Mouse (Mus musculus) layer of hippocampus, adult 8-10 months (tissue): ENCODE results near the gene Adprhl2. TPM values are rescaled to one million over a fixed set of nuclear protein-coding genes. Genes with fewer than 3 reads are reported as not detected.

Experiments
- DNase-seq, 2 experiments: peaks; one replicate each; pipeline ENCODE4 v3.0.0; 2022; ENCODE audit warnings: low spot score in 2 of 2
- total RNA-seq, 4 experiments: library from RNA; stranded (reverse); gene quantifications; 2 replicates each; pipeline ENCODE4 v1.2.4; 2022

Adprhl2 gene
- total RNA-seq, result 10 to 100 TPM; 29.3 to 31.6 (median 29.7) TPM

GRCm38 (mm10) chr4:126321111-126321853, at the start of gene Adprhl2:
Adprhl2 (minus strand) TSS chr4:126321703.
- DNase-seq, result peak; percentile 92 to 98

- DNase-seq, result no peak
These were observed 38.6 kb upstream of the Adprhl2 start for GRCm38 (mm10) chr4:126360069-126360468.

DNA sequence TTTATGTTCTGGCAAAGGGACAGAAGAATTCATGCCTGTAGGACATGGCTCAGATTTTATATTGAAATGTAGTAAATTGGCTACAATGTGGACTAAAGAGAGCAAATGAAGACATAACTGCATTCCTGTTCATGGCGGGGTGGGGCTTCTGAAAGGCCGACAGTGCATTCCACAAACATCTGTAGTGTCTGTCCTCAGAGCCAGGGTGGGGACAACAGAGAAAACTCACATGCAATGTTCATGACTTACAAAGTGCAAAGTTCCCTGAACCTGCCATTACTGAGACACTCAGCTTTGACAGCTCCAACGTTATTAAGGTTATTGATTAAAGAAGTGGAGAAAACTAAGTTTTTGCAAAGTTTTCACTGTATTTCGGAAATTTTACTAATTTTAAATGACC, 21.9 kb upstream of the Adprhl2 start:
- DNase-seq, result no peak

- DNase-seq, result no peak
These were observed 18.0 kb upstream of the Adprhl2 start for GRCm38 (mm10) chr4:126339461-126339860.

GRCm38 (mm10) chr4:126332358-126332757, 10.9 kb upstream of the Adprhl2 start:
- no peak for DNase-seq

- no peak for DNase-seq
These were observed 10.2 kb upstream of the Adprhl2 start for GRCm38 (mm10) chr4:126331751-126332150.

- DNase-seq, result no peak
These were observed 8.8 kb upstream of the Adprhl2 start for GRCm38 (mm10) chr4:126330295-126330694.

DNA sequence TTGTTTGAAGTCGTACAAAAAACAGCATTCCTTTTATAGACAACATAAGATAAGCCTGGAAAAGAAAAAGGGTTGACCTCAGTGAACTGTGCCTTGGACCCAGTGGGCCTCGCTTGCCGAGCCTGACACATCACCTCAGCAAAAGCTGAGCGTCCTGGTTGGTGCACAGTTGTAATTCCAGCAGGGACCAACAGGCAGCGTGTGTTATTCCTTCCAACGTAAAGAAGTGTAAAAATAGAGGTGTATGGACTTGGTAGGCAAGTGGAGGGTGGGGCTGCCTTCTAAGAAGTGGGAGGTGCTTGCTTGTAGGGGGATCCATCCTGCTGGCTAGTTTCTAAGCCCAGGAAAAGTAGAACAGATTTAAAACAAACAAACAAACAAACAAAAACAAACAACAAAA, 4.5 kb upstream of the Adprhl2 start:
- DNase-seq, result no peak

DNA sequence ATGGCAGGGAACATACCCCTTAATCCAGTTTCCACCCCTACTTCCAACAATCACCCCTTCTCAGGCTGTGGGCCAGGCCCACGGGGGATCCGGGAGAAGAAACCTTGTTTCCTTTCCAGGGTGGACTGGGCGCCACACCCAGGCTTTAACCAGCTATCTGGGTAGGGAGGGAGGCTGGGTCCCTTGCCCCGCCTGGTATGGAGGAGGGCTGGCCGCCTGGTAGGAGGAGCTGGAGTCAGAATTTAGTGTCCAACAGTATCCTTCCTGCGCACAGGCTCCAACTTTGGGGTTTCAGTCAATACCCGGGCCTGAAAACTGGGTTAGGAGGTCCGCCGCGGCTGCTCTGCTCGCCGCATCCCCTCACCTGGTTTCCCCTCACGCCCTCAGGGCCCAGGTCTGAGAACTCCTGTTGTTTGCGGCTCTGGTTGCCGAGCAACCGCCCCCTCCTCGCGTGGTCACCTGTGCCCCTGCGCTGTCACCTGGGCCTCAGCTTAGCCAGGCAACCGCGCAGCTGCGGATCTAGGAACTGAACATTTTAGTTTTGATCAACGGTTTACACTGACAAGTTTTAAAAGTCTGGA, 3.9 kb upstream of the Adprhl2 start, which contains the start of gene Tekt2:
Tekt2 (minus strand) TSS at position 408 of the 581 bp plus-strand sequence.
- no peak for DNase-seq

DNA sequence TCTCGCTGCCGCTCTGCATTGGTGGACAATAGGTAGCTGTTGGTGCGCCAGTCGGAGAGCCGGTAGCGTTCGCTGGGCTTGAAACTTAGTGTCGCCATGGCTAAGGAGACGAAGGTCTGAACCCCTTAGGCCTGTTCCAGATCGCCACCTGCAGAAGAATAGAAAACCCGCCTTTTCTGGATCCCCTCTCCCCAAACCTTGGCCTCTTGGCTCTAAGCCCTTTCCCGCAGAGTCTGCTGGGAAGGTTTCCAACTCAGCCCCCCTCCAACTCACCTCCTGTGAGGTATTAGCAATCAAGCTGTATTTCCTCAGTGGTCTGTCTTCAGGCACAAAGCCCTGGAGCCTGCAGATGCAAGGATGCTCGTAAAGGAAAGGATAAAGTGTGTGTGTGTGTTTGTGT, 3.4 kb upstream of the Adprhl2 start:
- DNase-seq, result no peak

DNA sequence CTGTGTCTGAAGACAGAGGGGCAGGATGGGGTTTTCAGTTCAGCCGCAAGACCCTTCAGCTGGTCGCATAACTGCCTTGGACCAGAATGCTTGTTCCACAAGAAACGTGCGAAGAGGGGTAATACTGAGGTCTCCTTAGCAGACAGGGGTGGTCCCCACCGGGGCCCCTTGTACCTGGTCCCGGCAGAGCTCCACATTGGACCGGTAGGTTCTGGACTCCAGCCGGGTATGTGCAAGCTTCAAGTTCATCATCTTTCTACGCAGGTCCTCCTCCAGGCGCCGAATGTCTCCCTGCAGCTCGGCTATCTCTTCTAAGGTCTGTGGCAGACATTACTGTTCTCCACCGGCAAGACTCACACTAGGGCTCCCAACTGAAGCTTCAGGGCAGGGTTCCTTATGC, 1.1 kb upstream of the Adprhl2 start:
- no peak for DNase-seq

- no peak for DNase-seq
These were observed 480 bp upstream of the Adprhl2 start for GRCm38 (mm10) chr4:126321854-126322511.

DNA sequence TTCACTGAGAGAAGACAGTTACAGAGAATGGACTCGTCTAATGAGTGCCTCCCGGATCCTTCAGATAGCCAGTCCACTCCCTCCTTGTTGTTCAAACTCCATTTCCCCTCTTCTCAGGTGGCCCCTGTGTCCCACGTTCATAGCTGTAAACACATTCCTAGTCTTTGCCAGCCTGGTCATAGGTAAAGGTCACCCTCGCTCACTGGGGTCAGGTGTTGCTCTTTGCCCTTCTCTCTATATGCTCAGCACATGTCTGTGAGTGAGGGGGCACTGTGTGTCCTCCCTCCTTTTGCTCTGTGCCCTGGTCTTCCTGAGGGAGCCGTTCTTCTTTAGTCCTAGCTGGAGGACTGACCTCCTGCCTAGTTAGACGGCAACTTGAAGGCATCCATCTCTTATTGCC, 1.7 kb downstream of the Adprhl2 start:
- DNase-seq, result no peak

DNA sequence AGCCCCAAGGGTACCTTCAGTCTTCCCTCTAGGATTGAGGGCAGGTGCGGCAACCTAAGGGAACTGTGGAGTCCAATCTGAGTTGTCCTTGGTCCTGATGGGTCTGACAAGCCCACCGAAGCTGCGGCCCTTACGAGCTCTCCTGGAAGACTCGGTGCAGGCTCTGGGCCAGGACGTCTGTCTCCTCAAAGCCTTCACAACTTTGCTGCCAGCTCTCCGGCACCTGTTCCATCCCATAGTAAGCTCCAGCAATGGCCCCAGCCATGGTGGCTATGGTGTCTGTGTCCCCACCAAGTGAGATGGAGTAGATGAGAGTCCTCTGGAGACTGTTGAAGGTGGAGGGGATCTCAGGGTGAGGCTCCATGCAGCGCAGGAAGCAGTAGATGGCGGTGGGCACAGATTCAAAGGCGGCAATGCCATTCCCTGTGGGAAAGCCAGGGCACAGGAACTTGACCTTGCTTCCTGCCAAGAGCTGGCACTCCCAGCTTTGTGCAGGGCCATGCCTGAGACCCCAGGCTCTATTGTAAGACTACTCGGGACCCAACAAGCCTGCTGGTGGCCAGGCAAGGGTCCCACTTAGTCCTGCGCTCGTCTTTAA, 5.0 kb downstream of the Adprhl2 start:
- no peak for DNase-seq

- no peak for DNase-seq
These were observed 5.6 kb downstream of the Adprhl2 start for GRCm38 (mm10) chr4:126315931-126316330.

GRCm38 (mm10) chr4:126314393-126314792, 7.1 kb downstream of the Adprhl2 start:
- DNase-seq, result no peak

DNA sequence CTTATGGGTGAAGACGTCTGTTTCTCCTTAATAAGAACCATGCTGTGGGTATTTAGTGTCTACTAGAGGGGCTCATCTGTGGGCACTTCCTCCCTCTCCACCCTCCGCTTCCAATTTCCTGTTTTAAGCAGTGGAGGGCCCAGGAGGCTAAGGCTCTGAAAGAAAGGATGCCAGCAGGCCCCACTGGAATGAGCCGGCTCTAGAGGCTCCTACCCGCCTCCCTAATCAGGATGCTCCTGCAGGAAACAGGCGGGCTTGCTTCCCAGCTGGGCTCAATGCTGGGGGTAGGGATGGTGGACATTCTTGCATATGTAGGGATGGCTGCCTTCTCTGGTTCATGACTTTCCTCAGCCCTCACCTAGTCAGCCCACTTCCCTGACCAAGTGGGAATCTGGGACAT, 8.3 kb downstream of the Adprhl2 start:
- no peak for DNase-seq

DNA sequence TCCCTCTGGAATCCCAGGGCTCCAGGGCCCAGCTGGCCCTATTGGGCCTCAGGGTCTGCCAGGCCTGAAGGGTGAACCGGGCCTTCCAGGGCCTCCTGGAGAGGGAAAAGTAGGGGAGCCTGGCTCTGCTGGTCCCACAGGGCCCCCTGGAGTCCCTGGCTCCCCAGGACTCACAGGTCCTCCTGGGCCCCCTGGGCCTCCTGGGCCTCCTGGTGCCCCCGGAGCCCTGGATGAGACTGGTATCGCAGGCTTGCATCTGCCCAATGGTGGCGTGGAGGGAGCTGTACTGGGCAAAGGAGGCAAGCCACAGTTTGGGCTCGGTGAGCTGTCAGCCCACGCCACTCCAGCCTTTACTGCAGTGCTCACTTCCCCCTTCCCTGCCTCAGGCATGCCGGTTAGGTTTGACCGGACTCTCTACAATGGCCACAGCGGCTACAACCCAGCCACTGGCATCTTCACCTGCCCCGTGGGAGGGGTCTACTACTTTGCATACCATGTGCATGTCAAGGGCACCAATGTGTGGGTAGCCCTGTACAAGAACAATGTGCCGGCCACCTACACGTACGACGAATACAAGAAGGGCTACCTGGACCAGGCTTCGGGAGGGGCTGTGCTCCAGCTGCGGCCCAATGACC, 9.8 kb downstream of the Adprhl2 start:
- DNase-seq, result no peak

- DNase-seq, result no peak
These were observed 11.2 kb downstream of the Adprhl2 start for GRCm38 (mm10) chr4:126310344-126310743.

DNA sequence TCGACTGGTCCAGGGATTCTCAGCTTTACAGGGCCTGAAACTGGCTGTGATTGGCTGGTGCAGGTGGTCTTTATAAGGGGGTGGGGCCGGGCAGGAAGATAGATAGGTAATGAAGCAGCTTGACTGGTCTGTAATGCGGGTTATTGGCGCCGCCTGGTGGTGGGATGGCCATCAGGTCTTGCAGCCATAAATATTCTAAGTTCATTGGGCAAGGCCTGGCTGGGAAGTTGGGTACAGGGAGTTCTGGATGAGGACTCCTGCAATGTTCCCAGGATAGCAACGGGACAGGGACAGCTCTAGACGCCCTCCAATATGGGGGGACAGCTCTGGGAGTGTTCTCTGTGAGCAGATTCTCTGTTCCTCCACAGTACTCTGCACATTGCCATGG, 11.6 kb downstream of the Adprhl2 start:
- peak; percentile 79 to 90 for DNase-seq

GRCm38 (mm10) chr4:126309211-126309921, 12.1 kb downstream of the Adprhl2 start:
- DNase-seq, result no peak
